Mouse (Mus musculus): ENCODE results near the gene Npb.
"Not testable (repeated sequence)": the region's sequence is repeated elsewhere in the genome, so short reads cannot be mapped to it uniquely, and the experiment has no call there.

Npb gene

DNA sequence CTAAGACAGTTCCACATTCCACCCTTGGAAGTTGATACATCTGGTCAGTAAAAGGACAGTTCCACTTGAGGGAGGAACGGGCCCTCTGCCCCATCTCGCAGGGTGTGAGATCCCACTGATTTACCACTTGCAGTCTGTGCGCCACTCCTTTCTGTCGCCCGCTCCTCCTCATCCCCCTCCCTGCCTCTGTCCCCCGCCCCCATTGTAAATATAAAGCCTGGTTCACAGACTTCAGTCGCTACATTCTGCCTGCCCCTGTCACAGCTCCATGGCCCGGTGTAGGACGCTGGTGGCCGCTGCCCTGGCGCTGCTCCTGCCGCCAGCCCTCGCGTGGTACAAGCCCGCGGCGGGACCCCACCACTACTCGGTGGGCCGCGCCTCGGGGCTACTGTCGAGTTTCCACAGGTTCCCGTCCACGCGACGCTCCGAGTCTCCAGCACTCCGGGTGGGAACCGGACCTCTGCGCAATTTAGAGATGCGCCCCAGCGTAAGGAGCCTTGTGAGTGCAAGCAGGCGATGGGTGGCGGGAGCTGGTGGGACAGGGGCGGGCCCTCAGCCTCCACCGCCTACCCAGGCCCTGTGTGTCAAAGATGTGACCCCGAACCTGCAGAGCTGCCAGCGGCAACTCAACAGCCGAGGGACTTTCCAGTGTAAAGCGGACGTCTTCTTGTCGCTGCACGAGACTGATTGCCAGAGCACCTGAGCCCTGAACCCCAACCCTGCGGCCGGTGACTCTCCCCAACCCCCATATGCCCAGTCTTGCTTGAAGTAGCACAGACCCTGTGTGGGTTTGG lies at the start of gene Npb:
Npb (plus strand) TSS at position 237 of the 794 bp plus-strand sequence.
- no peak for DNase-seq (ENCODE audit: low spot score in 2 of 2)

DNA sequence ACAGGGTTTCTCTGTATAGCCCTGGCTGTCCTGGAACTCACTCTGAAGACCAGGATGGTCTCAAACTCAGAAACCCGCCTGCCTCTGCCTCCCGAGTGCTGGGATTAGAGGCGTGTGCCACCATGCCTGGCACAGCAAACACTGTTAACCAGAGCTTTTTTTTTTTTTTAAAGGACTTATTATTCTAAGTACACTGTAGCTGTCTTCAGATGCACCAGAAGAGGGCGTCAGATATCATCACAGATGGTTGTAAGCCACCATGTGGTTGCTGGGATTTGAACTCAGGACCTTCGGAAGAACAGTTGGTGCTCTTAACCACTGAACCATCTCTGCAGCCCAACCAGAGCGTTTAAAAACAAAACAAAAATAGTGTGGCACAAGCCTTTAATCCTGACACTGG lies 49.4 kb upstream of the Npb start:
- DNase-seq (ENCODE audit: low spot score in 2 of 2), result not testable (repeated sequence)

DNA sequence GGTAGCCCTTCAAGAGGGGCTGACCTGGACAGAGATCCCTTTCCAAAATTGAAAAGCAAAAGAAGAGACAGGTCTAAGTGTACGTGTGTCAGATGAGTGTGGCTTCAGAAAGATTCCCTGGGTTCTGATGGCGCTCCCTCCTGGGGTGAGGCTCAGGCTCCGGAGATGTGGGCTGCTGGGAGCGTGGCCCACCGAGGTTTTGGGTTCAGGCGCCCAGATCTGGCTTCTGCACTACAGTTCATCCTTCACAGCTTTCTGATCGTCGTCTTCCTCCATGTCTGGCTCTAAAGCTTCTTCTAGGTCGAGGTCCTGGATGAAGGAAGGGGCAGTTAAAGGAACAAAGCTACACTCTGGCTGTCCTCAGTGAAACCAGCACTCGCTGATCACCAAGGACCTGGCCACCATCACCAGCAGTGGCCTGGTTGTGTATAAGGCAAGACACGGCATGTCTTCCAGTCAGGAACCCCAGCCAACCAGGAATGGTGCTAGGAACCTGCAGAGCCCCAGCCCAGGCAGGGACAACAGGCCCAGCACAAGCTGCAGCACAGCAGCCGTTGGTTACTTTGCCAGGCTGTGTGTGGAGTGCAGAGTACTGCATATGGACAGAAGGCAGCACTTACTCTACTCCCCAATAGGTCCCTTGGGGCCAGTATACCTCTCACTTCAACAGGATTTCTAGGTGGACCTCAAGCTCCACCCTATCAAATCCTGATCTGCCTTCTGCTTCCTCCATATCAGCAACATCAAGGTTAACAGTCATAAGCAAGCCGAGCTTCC lies 47.1 kb upstream of the Npb start:
- DNase-seq (ENCODE audit: low spot score in 2 of 2), result no peak

DNA sequence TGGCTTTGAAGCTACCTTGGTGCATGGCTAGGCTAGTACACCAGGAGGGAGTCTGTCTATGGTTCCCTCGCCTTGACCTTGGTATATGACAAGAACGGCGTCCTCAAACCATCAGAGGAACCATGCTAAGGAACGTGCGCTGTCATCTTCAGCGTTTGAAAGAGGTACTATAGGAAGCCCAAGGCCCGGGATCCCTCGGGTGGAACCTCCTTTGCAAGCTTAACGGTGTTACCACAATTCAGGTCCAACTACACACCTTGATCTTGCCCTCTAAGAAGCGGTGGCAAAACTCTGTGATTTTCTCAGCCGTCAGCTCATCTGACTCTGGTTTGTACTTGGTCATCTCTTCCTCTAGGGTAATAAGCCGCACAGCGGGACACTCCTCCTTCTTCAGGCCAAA lies 45.3 kb upstream of the Npb start:
- no peak for DNase-seq (ENCODE audit: low spot score in 2 of 2)

- no peak for DNase-seq (ENCODE audit: low spot score in 2 of 2)
These were observed 43.2 kb upstream of the Npb start for GRCm38 (mm10) chr11:120565114-120565513.

DNA sequence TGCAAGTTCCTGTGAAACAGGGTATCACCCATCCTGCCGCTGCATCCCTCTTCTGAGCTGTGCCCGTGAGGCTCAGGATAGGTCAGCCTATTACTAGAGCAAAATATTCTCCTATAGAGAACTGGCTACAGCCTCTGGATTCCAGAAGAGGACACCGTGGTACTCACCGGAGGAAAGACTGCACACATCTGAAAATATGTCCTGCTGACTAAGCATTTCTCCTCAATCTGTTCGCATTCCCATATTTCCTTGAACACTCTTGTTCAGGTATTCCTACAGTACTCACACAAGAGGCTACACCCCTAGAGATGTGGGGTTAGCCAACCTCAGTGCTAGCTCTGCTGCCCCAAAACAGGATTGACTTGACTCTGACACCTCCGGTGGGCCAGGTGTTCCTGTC lies 40.0 kb upstream of the Npb start:
- no peak for DNase-seq (ENCODE audit: low spot score in 2 of 2)

DNA sequence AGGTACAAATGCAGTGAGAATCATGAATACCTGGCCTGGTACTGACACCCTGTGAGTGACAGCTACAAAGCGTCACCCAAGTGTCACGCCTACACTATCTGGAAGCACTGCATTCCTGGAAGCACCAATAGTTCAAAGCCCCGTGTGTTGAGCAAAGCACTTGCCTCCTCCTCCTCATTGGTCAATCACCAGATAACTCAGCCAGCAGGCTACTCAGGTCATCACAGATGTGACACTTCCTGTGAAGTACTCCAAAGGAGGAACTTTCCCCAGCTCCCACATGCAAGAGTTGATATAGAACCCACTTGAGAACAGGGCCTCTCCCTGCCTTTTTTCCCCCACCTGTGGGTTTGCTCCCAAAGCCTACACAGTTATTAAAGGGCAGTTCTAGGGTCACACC lies 37.2 kb upstream of the Npb start:
- DNase-seq (ENCODE audit: low spot score in 2 of 2), result no peak

DNA sequence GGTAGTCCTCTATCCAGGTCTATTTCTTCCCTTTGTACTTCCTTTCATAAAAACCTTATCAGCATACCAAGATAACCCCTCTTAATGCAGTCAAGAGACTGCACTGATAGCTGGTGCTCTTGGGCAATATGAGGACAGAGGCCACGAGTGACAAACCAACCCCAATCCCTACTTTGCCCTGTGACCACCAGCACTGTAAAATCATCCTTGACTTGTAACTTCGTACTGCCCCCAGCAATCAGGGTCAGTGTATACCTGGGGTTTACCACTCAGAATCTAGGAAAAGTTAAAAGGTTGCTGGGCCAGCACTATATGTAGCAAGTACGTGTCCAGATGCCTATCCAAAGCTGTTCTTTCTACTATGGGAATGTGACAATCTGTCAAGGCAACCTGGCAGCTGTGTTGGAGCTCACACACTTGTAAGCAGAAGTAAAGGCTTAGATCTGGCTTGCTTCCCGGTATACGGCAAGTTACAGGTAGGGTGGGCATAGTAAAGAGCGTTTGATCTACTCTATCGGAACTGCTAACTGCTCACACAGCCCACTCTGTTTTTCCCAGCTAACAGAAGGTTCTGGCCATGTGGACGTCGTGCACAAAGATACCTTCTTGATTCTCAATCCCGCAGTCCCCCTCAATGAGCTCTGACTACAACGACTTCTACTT lies 36.4 kb upstream of the Npb start:
- peak in 1 of 2 experiments; percentile 21 for DNase-seq (ENCODE audit: low spot score in 2 of 2)

DNA sequence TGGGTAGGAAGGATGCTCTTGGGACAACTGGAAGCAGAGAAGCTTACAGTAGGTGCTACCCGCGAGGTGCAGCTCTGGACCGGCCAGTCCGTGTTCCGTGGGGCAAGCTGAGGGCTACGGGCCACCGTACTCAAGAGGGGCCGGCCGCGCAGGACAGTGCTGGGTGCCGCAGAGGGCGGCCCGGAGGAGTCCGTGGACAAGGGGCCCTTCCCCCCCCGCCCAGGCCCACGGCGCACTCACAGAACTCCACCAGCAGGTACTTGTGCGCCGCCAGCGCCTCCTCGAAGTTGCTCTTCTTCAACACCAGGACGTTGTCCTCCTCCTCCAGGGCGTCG lies 35.9 kb upstream of the Npb start:
- no peak for DNase-seq (ENCODE audit: low spot score in 2 of 2)

DNA sequence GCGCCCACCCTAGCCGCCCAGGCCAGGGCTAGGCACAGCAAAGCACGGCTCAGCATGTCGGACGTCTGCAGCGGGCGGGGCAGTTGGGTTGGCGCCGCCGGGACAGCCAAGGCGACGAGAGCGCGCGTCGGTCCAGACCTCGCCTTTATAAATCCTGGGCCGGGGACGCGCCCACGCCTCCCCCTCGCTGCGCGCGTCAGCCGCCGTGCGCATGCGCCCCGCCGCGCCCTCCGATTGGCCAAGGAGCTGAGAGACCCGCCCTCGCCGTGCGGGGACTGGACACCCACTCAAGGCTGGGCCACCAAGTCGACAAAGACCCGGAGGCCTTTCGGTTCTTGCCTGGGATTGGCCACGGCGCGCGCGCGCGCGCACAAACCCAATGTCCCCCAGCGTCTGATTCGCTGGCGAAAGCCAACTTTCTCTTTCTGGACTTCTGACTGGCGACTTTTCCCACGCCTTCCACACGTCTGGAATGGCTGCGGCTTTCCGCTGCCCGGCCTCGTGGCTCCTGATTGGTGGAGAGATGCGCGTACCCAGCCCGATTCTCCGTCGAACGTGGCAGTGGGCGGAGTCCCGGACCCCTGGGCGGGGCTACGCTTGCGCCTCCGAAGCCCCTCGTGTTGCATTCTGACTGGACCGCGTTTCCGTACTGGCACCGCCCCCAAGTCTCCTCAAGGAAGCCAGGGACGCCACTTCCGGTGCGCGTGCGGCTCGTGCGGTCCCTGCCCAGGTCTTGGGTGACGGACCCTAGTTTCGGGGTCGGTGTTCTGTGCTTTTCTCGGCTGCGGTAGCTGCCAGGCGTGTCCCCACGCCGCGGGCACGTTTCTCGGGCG lies 35.3 kb upstream of the Npb start, which contains the start of gene P4hb:
P4hb (minus strand) TSS at position 502 of the 833 bp plus-strand sequence.
- DNase-seq (ENCODE audit: low spot score in 2 of 2), result peak; percentile 98 to 99

GRCm38 (mm10) chr11:120573585-120574277 lies 34.5 kb upstream of the Npb start:
- DNase-seq (ENCODE audit: low spot score in 2 of 2), result peak in 1 of 2 experiments; percentile 43

DNA sequence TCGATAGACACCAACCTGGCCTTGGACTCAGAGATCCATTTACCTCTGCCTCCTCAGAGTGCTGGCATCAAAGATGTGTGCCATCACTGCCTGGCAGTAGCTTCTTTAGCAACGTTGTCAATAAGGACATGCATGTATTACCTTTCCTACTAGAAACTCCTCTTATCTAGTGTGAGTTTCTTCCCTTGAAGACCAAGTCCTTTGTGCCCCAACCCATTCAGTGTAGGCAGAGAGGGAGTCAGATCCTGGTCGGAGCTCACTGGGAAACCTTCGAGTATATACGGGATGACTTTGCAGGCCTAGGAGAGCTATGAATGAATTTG lies 34.0 kb upstream of the Npb start:
- DNase-seq (ENCODE audit: low spot score in 2 of 2), result no peak

DNA sequence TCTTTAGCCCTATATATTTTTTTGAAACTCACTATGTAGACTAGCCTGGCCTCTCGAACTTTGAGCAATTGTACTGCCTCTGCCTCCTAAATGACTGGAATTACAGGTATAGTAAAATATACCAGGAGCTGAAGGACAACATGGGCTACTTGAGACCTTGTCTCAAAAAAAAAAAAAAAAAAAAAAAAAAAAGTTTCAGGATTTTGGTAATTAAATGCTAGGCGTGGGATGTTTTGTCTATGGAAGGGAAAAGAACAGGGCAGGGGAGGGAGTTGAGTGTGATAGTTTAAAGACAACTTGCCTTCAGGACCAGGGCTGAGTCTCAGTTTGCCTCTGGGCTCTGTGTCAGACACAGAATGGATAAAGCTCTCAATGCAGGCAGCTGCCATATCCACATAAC lies 33.2 kb upstream of the Npb start:
- no peak for DNase-seq (ENCODE audit: low spot score in 2 of 2)

GRCm38 (mm10) chr11:120575940-120576339 lies 32.3 kb upstream of the Npb start:
- DNase-seq (ENCODE audit: low spot score in 2 of 2), result no peak

GRCm38 (mm10) chr11:120576365-120576981 lies 31.8 kb upstream of the Npb start:
- no peak for DNase-seq (ENCODE audit: low spot score in 2 of 2)

DNA sequence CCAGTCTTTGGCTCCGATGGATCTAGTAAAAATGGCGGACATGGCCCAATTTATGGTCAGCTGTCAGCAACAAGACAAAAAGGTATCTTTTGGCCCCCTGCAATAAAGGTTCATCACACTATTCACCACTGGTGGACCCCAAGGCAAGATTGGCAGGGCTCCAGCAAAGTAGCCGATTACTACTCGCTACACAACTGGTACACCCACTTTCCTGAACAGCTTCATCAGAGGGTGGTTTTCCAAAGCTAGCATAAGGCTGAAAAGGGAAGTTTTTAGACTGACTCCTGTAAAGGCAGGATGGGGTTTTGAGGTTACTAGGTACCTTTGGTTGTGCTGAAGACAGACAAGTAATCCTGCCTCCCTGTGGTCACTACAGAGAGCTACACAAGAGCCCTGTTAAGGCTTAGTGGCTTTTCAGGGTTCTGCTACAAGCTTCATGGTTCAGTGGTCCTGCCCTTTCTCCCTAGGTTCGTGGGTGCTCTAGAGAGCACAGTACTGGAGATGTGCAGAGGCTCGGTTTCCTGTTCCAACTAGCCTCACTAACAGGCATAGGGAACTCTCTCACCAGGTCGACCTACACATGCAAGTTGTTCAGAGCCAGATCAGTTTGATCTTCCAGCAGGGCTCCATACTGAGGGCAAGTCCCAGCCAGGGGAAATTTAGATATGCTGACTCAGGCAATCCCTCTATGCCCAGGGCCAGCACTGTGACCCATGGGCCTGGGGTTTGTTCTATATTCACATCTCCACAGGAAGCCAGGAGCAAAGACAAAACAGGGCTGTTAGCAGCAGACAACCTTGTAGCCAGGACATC lies 30.9 kb upstream of the Npb start:
- DNase-seq (ENCODE audit: low spot score in 2 of 2), result peak in 1 of 2 experiments; percentile 25

GRCm38 (mm10) chr11:120578024-120578693 lies 30.1 kb upstream of the Npb start:
- peak in 1 of 2 experiments; percentile 21 for DNase-seq (ENCODE audit: low spot score in 2 of 2)

DNA sequence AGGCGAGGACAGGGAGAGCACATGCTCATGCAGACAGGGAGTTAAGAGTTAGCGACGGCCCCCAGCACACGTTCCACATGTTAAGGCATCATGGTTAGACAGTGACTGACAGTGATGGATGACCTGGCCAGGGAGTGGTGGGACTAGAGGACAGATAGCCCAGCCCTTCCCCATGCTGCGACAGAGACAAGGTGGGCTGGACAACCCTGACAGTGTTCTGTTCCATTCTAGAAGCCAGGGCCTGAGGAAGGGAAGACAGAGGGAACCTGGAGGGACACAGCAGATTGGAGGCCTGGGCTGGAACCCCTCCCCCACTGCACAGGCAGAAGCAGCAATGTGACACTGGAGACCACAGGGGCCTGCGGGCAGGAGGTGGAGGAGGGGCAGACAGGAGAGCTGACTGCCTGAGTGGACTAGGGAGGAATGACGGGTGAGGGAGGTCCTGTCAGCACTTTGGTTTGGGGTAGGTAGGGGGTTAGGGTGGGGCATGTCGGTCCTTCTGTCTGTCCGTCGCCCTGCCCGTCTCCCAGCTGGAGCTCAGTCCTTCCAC lies 29.5 kb upstream of the Npb start:
- DNase-seq (ENCODE audit: low spot score in 2 of 2), result peak in 1 of 2 experiments; percentile 32
